Mouse (Mus musculus): ENCODE results near the gene Tmem100. TPM values are rescaled to one million over a fixed set of nuclear protein-coding genes. Genes with fewer than 3 reads are reported as not detected.

Tmem100 gene
- polyA plus RNA-seq, 1 experiment from 2014 or later = not detected

GRCm38 (mm10) chr11:90059241-90059640, 29.1 kb downstream of the Tmem100 start:
- Histone ChIP-seq H3K79me2 (ENCODE audit: inconsistent target) (no peaks in the 10 kb centered on the region), H3K27ac (no peak overlapping the region), H3K36me3 (ENCODE audit: inconsistent target) (no peaks in the 10 kb centered on the region), H3K4me3 (ENCODE audit: inconsistent target) (no peak overlapping the region)

GRCm38 (mm10) chr11:90062657-90063056, 32.5 kb downstream of the Tmem100 start:
- Histone ChIP-seq H3K36me3 (ENCODE audit: inconsistent target) (no peaks in the 10 kb centered on the region), H3K4me3 (ENCODE audit: inconsistent target) (no peak overlapping the region), H3K79me2 (ENCODE audit: inconsistent target) (no peaks in the 10 kb centered on the region), H3K27ac (no peak overlapping the region)
- WGBS (ENCODE audit: missing documents) = 72% methylated on average over 3 of the region's 3 CpGs

GRCm38 (mm10) chr11:90066405-90067250, 36.5 kb downstream of the Tmem100 start:
- Histone ChIP-seq H3K27ac (no peak overlapping the region), H3K36me3 (ENCODE audit: inconsistent target) (no peaks in the 10 kb centered on the region), H3K79me2 (ENCODE audit: inconsistent target) (no peaks in the 10 kb centered on the region), H3K4me3 (ENCODE audit: inconsistent target) (no peak overlapping the region)
- 90% methylated on average over 21 of the region's 23 CpGs for WGBS (ENCODE audit: missing documents)

GRCm38 (mm10) chr11:90071747-90072146, 41.6 kb downstream of the Tmem100 start:
- Histone ChIP-seq H3K36me3 (ENCODE audit: inconsistent target) (no peaks in the 10 kb centered on the region), H3K4me3 (ENCODE audit: inconsistent target) (no peak overlapping the region), H3K79me2 (ENCODE audit: inconsistent target) (no peaks in the 10 kb centered on the region), H3K27ac (no peak overlapping the region)
- 23% methylated on average over 9 of the region's 9 CpGs for WGBS (ENCODE audit: missing documents)

DNA sequence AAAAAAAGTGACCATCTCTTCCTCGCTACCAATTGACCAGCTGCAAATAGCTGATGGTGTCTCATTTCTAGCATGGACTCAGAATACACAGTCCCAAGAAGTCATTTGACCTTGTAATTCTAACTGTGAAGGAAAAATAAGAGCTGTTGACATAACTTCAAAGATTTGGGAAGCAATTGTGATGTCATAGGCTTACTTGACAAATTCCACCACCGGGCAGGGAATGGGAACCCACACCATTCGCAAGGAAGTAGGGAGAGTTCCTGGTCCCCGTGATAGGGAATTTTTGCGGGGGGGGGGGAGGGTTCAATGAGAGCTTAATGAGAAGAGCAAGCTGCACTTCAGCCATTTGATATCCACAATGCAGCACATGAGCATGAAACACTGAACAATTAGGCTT, 43.1 kb downstream of the Tmem100 start:
- no peak overlapping the region for H3K27ac ChIP-seq
- no peaks in the 10 kb centered on the region for H3K36me3 ChIP-seq (ENCODE audit: inconsistent target)
- no peaks in the 10 kb centered on the region for H3K79me2 ChIP-seq (ENCODE audit: inconsistent target)
- WGBS (ENCODE audit: missing documents) = 69% methylated on average over 5 of the region's 5 CpGs
- H3K4me3 ChIP-seq (ENCODE audit: inconsistent target) = no peak overlapping the region

GRCm38 (mm10) chr11:90076666-90077065, 46.5 kb downstream of the Tmem100 start:
- Histone ChIP-seq H3K4me3 (ENCODE audit: inconsistent target) (no peak overlapping the region), H3K36me3 (ENCODE audit: inconsistent target) (no peaks in the 10 kb centered on the region), H3K79me2 (ENCODE audit: inconsistent target) (no peaks in the 10 kb centered on the region), H3K27ac (no peak overlapping the region)
- 86% methylated on average over 3 of the region's 3 CpGs for WGBS (ENCODE audit: missing documents)

DNA sequence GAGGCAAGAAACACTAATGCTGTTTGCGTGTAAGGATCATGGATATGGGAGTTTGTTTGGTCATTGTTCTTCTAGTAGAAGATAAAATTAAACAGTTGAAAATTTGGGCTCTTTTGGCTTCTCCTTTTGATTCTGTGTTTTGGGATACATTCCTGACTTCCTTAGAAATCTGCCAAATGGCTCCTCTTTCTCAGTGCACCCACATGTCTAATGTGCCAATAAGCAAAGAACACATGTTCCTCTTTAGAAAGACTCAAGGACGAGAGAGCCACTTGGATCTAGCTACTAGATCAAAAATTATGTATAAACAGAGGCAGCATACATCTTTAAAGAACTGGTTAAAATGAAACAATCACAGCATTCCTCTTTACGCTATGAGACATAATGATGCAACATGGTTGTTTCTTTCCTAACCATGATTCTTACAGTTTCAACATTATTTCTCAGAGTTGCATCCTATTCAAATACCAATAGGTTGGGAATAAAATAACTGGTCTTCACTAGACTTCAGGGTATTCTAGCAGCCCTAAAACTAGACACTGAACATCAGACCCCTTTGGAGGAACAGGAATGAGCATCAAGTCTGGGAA, 50.6 kb downstream of the Tmem100 start:
- Histone ChIP-seq H3K79me2 (ENCODE audit: inconsistent target) (no peaks in the 10 kb centered on the region), H3K27ac (no peak overlapping the region), H3K4me3 (ENCODE audit: inconsistent target) (no peak overlapping the region), H3K36me3 (ENCODE audit: inconsistent target) (no peaks in the 10 kb centered on the region)
- 74% methylated on average over 3 of the region's 3 CpGs for WGBS (ENCODE audit: missing documents)

GRCm38 (mm10) chr11:90081820-90082596, 51.9 kb downstream of the Tmem100 start:
- Histone ChIP-seq H3K36me3 (ENCODE audit: inconsistent target) (no peaks in the 10 kb centered on the region), H3K4me3 (ENCODE audit: inconsistent target) (no peak overlapping the region), H3K79me2 (ENCODE audit: inconsistent target) (no peaks in the 10 kb centered on the region), H3K27ac (no peak overlapping the region)
- WGBS (ENCODE audit: missing documents) = 88% methylated on average over 10 of the region's 10 CpGs

- H3K4me3 ChIP-seq (ENCODE audit: inconsistent target) = no peak overlapping the region
- no peaks in the 10 kb centered on the region for H3K79me2 ChIP-seq (ENCODE audit: inconsistent target)
- 100% methylated on average over 1 of the region's 3 CpGs for WGBS (ENCODE audit: missing documents)
- H3K36me3 ChIP-seq (ENCODE audit: inconsistent target) = no peaks in the 10 kb centered on the region
- no peak overlapping the region for H3K27ac ChIP-seq
Observed at GRCm38 (mm10) chr11:90083042-90083441, 52.9 kb downstream of the Tmem100 start.

DNA sequence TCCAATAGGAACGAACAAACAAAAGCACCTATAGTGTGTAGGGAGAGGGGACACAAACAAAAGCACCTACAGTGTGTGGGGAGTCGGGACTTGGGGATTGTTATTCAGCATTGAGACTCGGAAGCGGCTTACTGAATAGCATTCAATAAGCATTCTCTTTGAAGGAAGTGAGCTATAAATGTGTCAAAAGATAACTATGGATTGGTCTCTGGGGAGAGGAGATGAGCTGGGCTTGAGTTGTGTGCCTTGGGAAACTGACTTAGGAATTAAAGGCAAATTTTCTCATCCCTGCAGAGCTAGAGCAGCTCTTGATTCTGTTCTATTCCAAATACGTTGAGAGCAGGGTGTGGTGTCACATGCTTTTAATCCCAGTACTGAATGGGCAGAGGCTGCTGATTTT, 54.0 kb downstream of the Tmem100 start:
- H3K36me3 ChIP-seq (ENCODE audit: inconsistent target) = no peaks in the 10 kb centered on the region
- H3K4me3 ChIP-seq (ENCODE audit: inconsistent target) = no peak overlapping the region
- 81% methylated on average over 5 of the region's 5 CpGs for WGBS (ENCODE audit: missing documents)
- H3K79me2 ChIP-seq (ENCODE audit: inconsistent target) = no peaks in the 10 kb centered on the region
- H3K27ac ChIP-seq = no peak overlapping the region

Other genes starting within 250 kb of the Tmem100 start
- gene Pctp, start 27.5 kb upstream of the Tmem100 start, polyA plus RNA-seq (2018) = 20.6 to 43.1 TPM (median 33.6 TPM) in 3 replicates
- gene Gm45716, start 157.3 kb downstream of the Tmem100 start, polyA plus RNA-seq (2018) = 0.26 to 2.1 TPM (median 0.82 TPM) in 3 replicates
- gene Mmd, start 219.1 kb downstream of the Tmem100 start, polyA plus RNA-seq (2018) = 28.1 to 57.5 TPM (median 47.7 TPM) in 3 replicates

Data from macrophage (primary cell).